Mouse (Mus musculus) embryo, embryonic 11 days (tissue): Measurements from ENCODE around the gene Gm9573.

ENCODE experiments used
- DNase-seq: peaks from one replicate; pipeline ENCODE4 v3.0.0-alpha.2; 2015

The Gm9573 gene

DNA sequence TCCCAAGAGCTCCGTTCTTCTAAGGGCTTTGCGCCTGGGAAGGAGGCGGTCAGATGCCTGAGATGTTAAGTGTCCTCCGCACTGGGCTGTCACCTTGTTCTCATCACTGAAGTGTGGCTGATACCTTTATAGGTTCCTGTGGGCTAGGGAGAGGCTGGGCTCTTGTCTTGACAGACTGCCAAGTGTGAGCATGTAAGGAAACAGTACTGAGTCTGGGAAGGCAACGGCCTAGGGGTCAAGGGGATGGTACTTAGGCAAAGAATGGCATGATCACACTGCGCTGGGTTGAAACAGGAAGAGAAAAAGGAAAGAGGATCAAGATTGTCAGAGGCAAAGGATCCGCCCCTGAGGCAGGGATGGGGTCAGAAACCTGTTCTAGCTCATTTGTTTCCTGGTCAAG lies at the start of gene Gm9573:
Gene Gm9573 (minus strand): TSS at position 101 of the 400 bp plus-strand sequence.
- no peak for DNase-seq

DNA sequence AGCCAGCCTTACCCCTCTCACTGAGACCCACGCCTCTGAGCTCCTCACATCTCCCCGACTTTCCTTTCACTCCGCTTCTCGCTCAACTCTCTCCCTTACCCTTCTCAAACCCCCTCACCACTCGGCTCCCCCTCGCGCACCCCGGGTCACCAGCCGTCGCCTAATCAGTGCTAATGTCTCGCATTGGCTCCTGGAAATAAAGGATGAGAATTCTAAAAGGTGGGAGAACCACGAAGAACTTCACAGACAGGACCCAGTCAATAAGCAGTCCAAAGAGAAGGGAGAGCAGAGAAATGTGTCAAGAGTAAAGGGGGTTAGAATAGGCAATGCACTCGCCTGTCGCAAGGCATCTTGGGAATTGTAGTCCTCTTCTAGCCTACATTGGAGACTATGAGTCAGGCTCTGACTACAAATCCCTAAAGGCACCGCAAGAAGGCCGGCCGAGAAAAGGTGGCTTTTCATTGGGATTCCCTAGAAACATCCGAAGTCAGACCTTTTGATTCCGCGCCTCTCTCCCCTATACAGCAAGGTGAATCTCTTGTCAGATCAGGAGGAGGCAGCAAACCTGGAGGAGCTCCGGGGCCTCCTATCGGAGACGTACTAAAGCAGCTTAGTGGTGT lies 47.1 kb upstream of the Gm9573 start, which contains the start of gene Gtf2h4:
Gene Gtf2h4 (minus strand): TSS at position 324 of the 620 bp plus-strand sequence.
- DNase-seq, result peak; percentile 96

DNA sequence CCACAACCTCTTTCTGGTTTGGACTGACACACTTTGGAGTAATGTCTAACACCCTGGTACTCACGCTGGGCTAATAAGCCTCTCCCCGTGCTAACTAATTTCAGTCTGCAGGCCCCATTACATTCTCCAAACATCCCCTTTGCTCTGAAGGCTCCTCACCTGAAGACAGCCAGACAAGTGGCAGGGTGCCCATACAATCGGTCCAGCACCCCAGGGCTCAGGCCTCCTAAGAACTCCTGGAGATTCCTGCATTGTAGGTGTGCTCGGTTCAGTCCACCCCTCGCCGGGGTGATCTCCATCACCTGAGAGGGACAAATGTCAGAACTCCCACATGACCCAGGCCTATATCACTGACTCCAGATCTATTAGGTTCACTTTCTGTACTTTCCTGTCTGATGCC lies 46.1 kb upstream of the Gm9573 start:
- DNase-seq, result no peak

DNA sequence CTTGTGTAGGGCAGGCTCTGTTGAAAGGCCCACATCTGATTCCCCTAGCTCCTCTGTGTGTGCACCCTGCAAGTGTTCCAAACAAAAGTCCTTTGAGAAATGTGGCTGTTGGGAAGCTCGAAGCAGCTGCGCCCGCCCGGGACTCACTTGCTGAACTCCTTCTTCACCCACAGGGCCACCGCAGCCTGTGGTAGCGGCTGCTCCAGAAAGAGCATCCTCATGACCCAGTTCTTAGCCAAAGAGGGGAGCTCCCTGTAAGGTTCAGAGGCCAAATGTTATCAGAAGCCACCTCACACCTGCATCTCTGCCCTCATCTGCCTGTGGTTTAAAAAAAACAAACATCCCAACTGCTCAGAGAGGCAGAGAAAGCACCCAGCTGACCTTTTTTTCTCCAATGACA lies 45.4 kb upstream of the Gm9573 start:
- DNase-seq, result no peak

DNA sequence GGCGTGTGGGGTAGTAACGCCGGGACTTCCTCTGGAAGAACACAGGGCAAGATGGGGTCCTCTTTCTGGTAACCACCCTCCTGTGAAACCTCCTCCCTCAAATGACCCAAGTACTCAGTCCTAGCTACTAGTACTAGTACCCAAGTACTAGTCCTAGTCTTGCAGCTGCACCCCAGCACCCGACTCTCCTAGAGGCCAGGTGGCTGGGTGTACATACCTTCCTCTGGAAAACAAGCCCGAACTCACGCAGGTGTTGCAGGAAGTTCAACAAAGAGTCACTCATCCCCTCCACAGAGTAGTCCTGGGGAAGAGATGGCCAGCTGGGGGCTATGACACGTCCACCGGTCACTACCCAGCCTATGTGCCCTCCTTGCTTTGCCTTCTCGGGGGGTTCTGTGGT lies 43.3 kb upstream of the Gm9573 start:
- no peak for DNase-seq

DNA sequence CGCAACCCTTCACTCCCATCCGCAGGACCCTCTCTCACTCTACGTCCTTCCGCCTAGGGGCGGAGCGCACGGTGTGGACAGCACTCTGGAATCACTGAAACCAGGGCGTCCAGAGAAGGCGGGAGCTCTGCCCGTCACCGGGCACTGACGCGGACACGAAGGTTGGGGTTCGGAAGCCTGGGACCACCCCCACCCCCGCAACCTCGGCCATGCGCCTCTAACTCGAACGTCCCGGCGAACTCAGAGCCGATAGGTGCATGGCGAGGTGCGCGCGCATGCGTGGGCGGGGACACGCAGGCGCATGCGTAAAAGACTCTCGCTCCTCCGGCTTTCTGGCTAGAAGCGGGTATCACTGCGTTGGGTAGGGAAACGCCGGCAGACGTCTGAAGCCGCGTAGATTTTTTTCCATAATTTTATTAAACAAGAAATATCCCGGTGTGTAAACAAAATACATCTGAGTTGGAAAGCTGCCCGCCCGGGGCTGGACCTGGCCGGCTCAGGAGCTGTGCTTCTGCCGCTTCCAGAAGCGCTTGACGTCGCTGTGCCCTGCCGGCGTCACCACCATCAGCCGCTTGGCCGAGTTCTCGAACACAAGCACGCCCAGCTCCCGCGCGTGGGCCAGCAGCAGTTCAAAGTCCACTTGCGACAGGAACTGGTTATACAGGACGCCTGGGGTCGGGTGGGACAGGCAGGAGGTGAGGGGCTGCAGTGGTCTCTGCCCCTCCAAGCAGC lies 41.1 kb upstream of the Gm9573 start, which contains the start of gene Vars2:
Gene Vars2 (minus strand): TSS at position 259 of the 732 bp plus-strand sequence.
- peak; percentile 95 for DNase-seq

DNA sequence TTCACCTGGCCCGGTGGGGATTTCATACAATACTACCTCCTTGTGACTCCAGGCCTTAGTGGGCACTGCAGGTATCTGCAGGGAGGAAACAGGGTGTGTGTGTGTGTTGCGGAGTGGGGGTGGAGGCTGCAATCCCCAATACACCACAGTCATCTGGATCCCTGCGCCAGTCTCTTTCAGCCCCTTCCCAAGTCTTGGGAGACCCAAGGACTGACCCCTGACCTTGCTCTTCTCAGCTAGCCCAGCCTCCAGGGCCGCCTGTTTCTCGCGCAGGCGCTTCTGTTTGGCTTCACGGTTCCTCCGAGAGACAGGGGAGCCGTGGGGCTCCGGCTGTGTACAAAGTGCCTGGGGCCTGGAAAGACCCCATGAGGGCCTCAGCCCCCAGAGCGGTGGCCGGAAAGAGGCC lies 40.4 kb upstream of the Gm9573 start:
- peak; percentile 82 for DNase-seq

DNA sequence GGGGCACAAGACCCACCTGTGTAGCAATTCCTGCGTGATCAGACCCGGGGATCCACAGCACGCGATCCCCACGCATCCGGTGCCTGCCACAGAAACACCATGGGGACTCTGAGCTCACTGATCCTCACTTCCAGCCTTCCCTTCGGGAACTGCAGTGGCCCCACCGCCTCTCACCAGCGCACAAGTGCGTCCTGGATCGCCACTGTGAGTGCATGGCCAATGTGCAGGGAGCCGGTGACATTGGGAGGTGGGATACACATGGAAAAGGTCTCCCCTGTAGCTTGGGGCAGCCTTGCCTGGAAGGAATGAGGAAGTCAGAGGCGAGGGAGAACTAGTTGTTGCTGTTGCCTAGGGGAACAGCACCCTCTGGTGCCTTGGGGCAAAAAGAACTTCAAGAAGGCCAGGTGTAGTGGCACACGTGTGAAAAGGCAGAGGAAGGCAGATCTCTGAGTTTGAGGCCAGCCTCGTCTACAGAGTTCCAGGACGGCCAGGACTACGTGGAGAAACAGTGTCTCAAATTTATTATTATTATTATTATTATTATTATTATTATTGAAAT lies 39.6 kb upstream of the Gm9573 start:
- peak; percentile 18 for DNase-seq

DNA sequence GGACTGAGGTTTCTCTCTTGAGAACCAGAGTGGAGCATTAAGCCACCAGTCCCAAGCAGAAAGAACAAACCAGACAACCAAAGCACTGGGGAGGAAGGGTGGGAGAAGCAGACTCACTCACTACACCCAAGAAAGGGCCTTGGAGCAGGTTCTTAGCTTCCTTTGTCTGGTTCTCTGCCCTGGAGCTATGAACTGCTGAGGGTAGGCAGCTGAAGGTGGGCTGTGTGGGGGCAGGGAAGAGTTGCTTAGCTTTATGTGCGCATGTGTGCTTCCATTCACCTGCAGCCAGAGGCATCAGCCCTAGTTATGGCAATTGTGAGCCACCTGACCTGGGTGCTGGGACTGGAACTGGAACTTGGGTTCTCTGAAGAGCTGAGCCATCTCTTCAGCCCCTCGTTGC lies 26.6 kb upstream of the Gm9573 start:
- no peak for DNase-seq

DNA sequence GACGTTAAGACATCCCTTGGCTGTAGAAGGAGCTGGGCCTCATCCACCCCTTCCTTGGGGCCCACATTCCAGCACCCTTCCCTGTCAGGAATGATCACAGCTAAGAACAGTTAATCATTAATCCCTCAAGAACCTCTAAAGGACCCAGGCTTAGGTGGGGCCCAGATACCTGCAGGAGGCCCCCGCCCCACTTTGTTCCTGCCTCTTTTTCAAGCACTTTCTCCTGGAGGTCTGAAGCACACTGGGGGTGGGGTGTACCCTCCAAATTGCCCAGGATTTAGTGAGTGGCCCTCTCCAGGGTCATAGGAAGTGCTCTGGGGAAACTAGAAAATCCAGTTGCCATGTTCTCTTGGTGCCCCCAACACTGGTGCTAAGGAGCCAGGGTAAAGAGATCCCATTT lies 23.0 kb upstream of the Gm9573 start:
- no peak for DNase-seq

DNA sequence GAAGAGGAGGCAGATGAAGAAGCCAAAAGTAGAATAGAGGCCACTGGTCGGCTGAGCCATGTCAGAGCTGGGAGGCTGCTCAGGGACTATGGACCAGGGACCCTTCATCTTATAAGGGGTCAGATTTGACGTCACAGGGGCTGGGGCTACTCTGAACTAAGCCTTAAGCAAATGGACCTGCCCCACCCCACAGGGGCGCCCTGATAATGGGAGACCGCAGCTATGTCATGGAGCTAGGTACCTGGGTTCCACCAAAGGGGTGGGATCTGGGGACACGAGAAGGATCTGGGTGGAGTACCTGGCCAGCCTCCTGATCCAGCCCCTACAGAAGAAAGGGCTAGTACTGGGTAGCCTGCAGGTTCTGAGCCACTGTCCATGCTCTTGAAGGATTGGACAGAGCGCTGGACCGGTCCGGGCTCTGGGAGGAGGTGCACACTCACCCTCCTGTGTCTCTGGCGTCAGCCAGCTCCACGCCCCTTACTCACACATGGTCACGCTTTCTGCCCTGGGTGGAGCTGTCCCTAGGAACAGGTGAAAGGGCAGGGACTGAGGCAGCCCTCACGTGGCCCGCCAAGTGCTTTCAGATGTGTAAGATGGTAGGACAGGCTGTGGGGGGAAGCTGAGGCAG lies 17.3 kb upstream of the Gm9573 start, which contains the start of gene Mucl3:
Gene Mucl3 (minus strand): TSS at position 87 of the 628 bp plus-strand sequence.
- DNase-seq, result no peak

DNA sequence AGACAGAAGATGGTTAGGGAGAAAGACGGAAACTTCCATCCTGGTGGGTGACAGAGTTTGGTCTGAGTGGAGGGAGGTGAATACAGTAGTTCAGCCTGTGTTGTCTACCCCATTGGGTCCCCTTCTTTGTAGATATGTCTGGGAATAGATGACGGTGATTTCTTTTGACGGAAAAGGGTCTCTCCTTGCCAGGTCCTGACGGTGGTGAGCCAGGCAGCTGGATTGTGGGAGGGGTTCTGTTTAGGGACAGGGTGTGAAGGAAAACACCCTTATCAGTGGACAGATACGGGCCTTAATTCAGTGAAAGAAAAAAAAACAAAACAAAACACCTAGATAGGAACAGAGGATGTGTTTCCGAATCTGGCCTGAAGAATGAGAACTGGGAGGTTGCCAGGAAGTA lies 12.9 kb upstream of the Gm9573 start:
- DNase-seq, result no peak

DNA sequence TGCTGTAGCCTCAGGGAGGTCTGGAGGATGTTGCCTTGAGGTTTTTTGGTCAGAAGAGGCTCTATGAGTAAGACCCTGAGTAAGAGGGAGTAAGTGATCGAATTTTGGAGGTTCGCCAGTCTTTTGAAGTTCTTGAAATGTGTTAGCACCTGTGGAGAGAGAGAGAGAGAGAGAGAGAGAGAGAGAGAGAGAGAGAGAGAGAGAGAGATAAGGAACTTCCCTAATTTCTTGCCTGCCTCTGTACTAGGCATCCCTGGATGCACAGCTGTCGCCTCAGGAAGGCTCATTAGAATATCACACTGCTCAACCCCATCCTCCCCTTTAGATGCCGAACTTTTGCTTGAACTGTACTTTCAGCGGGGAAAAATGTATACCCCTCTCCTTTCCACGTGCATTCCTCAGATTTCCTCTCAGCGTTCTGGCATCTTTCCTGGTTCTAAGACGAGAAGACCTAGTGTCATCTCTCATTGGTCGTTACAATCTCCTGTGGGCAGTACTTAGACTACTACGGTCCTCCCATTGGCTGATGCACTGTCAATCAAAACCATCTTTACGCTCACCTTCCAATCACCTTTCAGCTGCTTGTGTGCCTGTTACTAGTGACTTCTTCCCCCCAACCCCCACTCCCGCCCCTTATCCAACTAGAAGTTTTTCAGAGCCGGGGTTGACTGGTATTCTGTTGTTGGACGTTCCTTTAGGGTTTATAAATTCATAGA lies 12.2 kb upstream of the Gm9573 start:
- peak; percentile 79 for DNase-seq

DNA sequence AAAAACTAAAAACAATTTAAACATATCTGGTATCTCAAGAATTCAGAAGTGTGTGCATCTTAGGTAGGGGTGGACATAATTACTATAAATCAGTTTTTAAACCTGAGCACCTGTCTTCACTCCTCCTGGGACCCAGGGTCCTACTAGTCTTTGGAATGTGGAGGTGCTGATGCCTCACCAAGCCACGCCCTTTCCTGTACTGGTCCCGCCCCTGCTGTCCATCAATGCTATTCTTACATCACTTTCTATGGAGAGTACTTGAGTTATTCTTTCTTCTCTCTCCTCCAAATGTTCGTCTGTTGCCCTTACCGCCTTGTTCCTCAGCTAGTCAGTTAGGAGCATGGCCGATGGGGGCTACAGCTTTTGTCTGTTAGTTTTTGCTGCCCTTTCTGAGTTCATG lies 9.9 kb upstream of the Gm9573 start:
- DNase-seq, result peak; percentile 33

DNA sequence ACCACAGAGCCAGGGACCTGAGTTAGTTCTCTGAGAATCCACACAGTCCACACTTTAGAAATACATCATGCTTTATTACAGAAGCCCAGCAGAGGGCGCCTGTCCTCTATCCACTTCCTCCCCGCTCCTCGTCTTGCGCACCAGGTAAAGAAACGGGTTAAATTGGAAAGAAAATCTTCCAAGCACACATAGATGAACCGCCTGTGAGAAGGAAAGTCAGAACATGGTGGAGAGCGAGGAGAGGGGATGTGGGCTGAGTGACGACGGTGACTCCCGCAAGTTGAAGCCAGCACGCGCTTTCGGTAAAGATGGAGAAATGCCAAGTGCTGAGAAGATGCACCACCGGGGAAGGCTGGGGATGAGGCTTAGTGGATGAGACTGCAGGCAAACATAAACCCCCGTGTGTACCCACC lies 9.3 kb upstream of the Gm9573 start:
- DNase-seq, result peak; percentile 81

DNA sequence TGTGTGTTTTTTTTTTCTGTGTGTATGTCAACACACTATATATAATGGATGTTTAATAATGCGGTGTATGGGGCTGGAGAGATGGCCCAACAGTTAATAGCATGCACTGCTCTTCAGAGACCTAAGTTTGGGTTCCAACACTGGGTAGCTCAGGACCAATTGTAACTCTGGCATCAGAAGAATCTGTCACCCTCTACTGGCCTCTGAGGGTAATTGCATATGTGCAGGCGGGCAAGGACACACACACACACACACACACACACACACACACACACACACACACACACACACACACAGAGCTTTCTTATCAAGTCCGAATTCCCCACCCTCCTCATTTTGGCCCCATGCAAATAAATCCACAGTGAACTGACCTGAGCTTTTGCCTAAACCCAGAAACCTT lies 8.8 kb upstream of the Gm9573 start:
- DNase-seq, result no peak

DNA sequence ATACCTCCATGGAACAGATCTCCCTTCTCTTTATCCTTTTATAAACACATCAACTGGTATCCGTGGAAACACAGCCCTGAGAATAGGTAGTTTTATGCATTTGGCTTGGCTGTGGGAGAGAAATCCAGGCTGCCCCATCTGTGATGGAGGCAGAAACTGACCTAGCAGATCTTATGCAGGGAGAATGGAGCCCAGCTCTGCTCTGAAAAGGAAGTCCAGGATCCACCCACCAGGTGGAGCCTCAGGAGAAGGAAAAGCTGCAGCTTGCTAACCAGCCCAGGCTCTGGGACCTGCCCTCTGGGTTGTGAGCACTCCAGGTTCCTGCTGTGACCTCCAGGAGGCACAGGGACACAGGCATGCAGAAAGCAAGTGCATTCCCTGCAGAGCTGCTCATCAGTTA lies 7.6 kb upstream of the Gm9573 start:
- peak; percentile 61 for DNase-seq

DNA sequence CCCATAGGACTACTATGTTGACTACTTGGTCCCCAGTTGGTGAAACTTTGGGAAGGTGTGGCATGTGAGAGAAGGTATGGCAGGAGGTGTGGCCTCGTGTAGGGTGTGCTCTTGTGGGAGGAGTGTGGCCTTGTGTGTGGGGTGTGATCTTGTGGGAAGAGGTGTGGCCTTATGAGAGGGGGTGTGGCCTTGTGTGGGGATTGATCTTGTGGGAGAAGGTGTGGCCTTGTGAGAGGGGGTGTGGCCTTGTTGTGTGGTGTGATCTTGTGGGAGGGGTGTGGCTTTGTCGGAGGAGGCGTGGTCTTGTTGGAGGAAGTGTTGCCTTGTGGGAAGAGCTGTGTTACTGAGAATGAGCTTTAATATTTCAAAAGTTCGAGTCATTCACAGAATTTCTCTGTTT lies 9.3 kb downstream of the Gm9573 start:
- DNase-seq, result no peak

DNA sequence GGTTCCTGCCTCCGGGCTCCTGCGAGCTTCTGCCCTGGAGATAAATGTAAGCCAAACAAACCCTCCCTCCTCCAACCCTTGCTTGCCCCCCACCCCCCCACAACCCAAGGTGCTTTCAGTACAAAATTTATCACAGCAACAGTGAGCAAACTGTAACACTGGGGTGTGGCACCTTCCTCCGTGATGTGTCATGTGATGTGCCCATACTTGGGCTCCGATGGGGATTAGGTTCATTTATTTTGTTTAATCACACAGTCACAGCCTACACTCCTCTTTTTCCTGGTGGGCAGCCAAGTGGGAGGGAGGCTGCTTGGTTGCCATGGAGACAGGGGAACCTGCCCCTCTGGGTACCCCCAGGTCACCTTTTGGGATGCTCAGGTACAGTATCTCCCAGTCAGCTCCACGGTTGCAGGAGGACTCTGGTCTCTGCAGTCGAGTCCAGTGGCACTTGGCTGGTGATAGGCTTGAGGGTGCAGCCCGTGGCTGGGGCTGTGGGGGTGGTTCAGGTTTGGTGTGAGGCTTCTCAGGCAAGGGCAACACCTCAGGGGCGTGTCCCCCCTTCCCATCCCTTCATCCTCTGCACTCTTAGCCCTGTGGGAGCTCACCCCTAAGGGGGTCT lies 24.6 kb downstream of the Gm9573 start:
- no peak for DNase-seq

DNA sequence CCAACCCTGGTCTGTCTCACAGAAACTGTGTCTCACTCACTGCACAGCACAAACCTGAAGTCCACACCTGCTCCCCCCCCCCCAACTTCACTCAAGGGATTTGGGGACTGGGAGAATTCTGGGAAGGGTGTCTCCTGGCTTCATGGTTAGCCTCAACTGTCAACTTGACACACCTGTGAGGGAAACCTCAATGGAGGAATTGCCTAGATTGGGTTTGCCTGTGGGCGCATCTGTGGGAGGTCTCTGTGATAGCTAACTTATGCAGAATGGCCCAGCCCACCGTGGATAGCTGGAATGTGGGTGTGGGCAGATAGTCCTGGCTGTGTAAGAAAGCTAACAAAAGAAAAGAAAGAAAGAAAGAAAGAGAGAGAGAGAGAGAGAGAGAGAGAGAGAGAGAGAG lies 25.2 kb downstream of the Gm9573 start, which contains the start of gene Sfta2:
Gene Sfta2 (plus strand): TSS at position 301 of the 400 bp plus-strand sequence.
- no peak for DNase-seq

DNA sequence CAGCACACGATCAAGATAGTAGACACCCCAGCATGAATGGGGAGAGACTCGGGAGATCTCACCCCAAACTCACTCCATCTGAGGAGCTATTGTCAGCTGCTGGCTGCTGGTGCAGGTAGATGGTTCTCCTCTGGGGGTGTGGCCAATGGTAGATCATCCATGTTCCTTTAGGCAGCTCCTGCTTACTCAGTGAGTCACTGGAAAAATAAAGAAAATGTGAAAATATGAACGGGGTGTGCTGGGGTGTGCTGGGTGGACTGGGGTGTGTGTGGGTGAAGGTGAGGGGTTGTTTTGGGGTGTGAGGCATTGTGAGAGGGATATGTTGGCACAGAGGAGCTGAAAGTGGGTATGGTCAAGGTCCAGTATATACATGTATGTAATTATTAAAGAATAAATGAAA lies 29.0 kb downstream of the Gm9573 start:
- no peak for DNase-seq

DNA sequence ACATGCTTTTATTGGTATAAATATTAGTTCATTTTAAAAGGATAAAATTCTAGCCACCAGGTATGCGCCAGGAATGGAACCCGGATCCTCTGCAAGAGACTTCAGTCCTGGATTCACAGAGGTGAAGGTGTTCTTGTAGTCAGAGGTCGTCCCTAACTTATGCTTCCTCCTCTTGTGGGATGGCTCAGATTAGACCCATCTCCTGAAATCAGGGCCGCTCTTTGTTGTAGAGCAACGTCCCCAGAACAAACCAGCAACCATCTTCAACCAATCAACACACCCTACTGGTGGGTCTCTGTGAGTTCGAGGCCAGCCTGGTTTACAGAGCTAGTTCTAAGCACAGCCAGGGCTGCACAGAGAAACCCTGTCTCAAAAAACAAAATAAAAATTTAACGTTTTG lies 32.0 kb downstream of the Gm9573 start:
- DNase-seq, result no peak
